Mouse (Mus musculus) embryonic fibroblast, embryonic 13.5 days (primary cell): ENCODE results near the gene Cdkn1c. TPM values are rescaled to one million over a fixed set of nuclear protein-coding genes. Genes with fewer than 3 reads are reported as not detected.

Experiments
- H3K27ac ChIP-seq: 2 replicates; pipeline ENCODE4 v1.5.1; 2012; ENCODE audit warnings: low read length, control low read depth, inconsistent platforms; ENCODE audit not compliant: insufficient read depth
- H3K4me1 ChIP-seq: 2 replicates; pipeline ENCODE4 v1.6.1; 2011; ENCODE audit warnings: low read length; ENCODE audit not compliant: control insufficient read depth, insufficient read depth
- H3K4me3 ChIP-seq: 2 replicates; pipeline ENCODE4 v1.5.1; 2011; ENCODE audit warnings: mild to moderate bottlenecking, control low read depth, low read length; ENCODE audit not compliant: insufficient read depth
- CTCF ChIP-seq: IDR thresholded peaks from 2 replicates; pipeline ENCODE4 v1.5.1; 2011; ENCODE audit warnings: mild to moderate bottlenecking, control low read depth, low read length, moderate library complexity, borderline replicate concordance; ENCODE audit not compliant: insufficient read depth
- POLR2A ChIP-seq: IDR thresholded peaks from 2 replicates; pipeline ENCODE4 v1.6.1; 2011; ENCODE audit warnings: low read depth, mild to moderate bottlenecking, control low read depth, low read length, moderate library complexity
- polyA plus RNA-seq: library from polyadenylated mRNA; stranded (reverse); fragments of >200 nt; gene quantifications from 2 replicates; pipeline ENCODE4 v1.2.4, GENCODE M21; 2011; ENCODE audit warnings: low read depth; ENCODE audit not compliant: missing spikeins, insufficient read length

Gene Cdkn1c
- polyA plus RNA-seq, 1 experiment = 173 TPM

GRCm38 (mm10) chr7:143500912-143501311 lies 40.1 kb upstream of the Cdkn1c start:
- H3K4me1 ChIP-seq = no peaks in the 10 kb centered on the region; the same call in 1 of the 2 replicates
- H3K27ac ChIP-seq = no peak overlapping the region
- no peak overlapping the region for H3K4me3 ChIP-seq
- TF ChIP-seq CTCF (no peak), POLR2A (no peak)

GRCm38 (mm10) chr7:143498584-143498983 lies 37.7 kb upstream of the Cdkn1c start:
- Histone ChIP-seq H3K4me1 (no peaks in the 10 kb centered on the region; the same call in 1 of the 2 replicates), H3K27ac (no peak overlapping the region), H3K4me3 (no peak overlapping the region)
- TF ChIP-seq POLR2A (no peak), CTCF (no peak)

GRCm38 (mm10) chr7:143495104-143495961 lies 34.5 kb upstream of the Cdkn1c start:
- H3K4me3 ChIP-seq = no peak overlapping the region
- no peak overlapping the region for H3K27ac ChIP-seq
- no peaks in the 10 kb centered on the region for H3K4me1 ChIP-seq
- TF ChIP-seq CTCF (no peak), POLR2A (no peak)

- Histone ChIP-seq H3K4me3 (no peak overlapping the region), H3K4me1 (no peaks in the 10 kb centered on the region), H3K27ac (no peak overlapping the region)
- TF ChIP-seq CTCF (no peak), POLR2A (no peak)
Observed at GRCm38 (mm10) chr7:143493616-143494126, 32.8 kb upstream of the Cdkn1c start.

- Histone ChIP-seq H3K27ac (no peak overlapping the region), H3K4me3 (no peak overlapping the region), H3K4me1 (no peaks in the 10 kb centered on the region)
- TF ChIP-seq CTCF = no peak
- no peak for TF ChIP-seq POLR2A
Observed at GRCm38 (mm10) chr7:143489735-143490134, 28.9 kb upstream of the Cdkn1c start.

GRCm38 (mm10) chr7:143482541-143482940 lies 21.7 kb upstream of the Cdkn1c start:
- Histone ChIP-seq H3K4me3 (no peak overlapping the region), H3K4me1 (no peaks in the 10 kb centered on the region), H3K27ac (no peak overlapping the region)
- TF ChIP-seq POLR2A = no peak
- no peak for TF ChIP-seq CTCF

- no peak overlapping the region for H3K27ac ChIP-seq
- H3K4me1 ChIP-seq = no peaks in the 10 kb centered on the region
- no peak overlapping the region for H3K4me3 ChIP-seq
- TF ChIP-seq CTCF (no peak), POLR2A (no peak)
Observed at GRCm38 (mm10) chr7:143481806-143482387, 21.0 kb upstream of the Cdkn1c start.

GRCm38 (mm10) chr7:143480498-143480897 lies 19.6 kb upstream of the Cdkn1c start:
- H3K4me1 ChIP-seq = no peaks in the 10 kb centered on the region
- TF ChIP-seq CTCF (peak; percentile 38; the same call in 1 of the 2 replicates), POLR2A (no peak)
- no peak overlapping the region for H3K27ac ChIP-seq
- H3K4me3 ChIP-seq = no peak overlapping the region

GRCm38 (mm10) chr7:143477800-143478199 lies 16.9 kb upstream of the Cdkn1c start:
- Histone ChIP-seq H3K27ac (no peak overlapping the region), H3K4me1 (no peaks in the 10 kb centered on the region), H3K4me3 (no peak overlapping the region)
- no peak for TF ChIP-seq POLR2A
- TF ChIP-seq CTCF = no peak

- H3K27ac ChIP-seq = no peak overlapping the region
- no peak overlapping the region for H3K4me3 ChIP-seq
- no peaks in the 10 kb centered on the region for H3K4me1 ChIP-seq
- TF ChIP-seq CTCF (no peak), POLR2A (no peak)
Observed at GRCm38 (mm10) chr7:143476702-143477335, 16.0 kb upstream of the Cdkn1c start.
